Mouse (Mus musculus): ENCODE results near the gene Ost4.
"Not testable (repeated sequence)": the region's sequence is repeated elsewhere in the genome, so short reads cannot be mapped to it uniquely, and the experiment has no call there.

Gene Ost4

GRCm38 (mm10) chr5:30908426-30909299 is 1.1 kb upstream of the Ost4 start:
- no peak for ATAC-seq (ENCODE audit: insufficient number of reproducible peaks, low FRiP score, low TSS enrichment)

- ATAC-seq (ENCODE audit: insufficient number of reproducible peaks, low FRiP score, low TSS enrichment): no peak
Measured at GRCm38 (mm10) chr5:30901860-30902259, 5.7 kb downstream of the Ost4 start.

- ATAC-seq (ENCODE audit: insufficient number of reproducible peaks, low FRiP score, low TSS enrichment): no peak
Measured at GRCm38 (mm10) chr5:30890375-30890774, 17.2 kb downstream of the Ost4 start.

- ATAC-seq (ENCODE audit: insufficient number of reproducible peaks, low FRiP score, low TSS enrichment): peak; percentile 1; the same call in 1 of the 2 replicates
Measured at GRCm38 (mm10) chr5:30889088-30889754, 18.4 kb downstream of the Ost4 start.

GRCm38 (mm10) chr5:30888337-30889087 is 19.1 kb downstream of the Ost4 start, which contains the start of gene Agbl5:
Gene Agbl5 (plus strand): TSS chr5:30888694.
- peak; percentile 46 for ATAC-seq (ENCODE audit: insufficient number of reproducible peaks, low FRiP score, low TSS enrichment)

- ATAC-seq (ENCODE audit: insufficient number of reproducible peaks, low FRiP score, low TSS enrichment): peak; percentile 70
Measured at GRCm38 (mm10) chr5:30887858-30888336, 19.7 kb downstream of the Ost4 start.

- ATAC-seq (ENCODE audit: insufficient number of reproducible peaks, low FRiP score, low TSS enrichment): peak; percentile 64
Measured at GRCm38 (mm10) chr5:30887331-30887761, 20.2 kb downstream of the Ost4 start.

GRCm38 (mm10) chr5:30886731-30887130 is 20.9 kb downstream of the Ost4 start:
- no peak for ATAC-seq (ENCODE audit: insufficient number of reproducible peaks, low FRiP score, low TSS enrichment)

- no peak for ATAC-seq (ENCODE audit: insufficient number of reproducible peaks, low FRiP score, low TSS enrichment)
Measured at GRCm38 (mm10) chr5:30886209-30886608, 21.4 kb downstream of the Ost4 start.

GRCm38 (mm10) chr5:30881839-30882238 is 25.7 kb downstream of the Ost4 start:
- not testable (repeated sequence) for ATAC-seq (ENCODE audit: insufficient number of reproducible peaks, low FRiP score, low TSS enrichment)

- no peak for ATAC-seq (ENCODE audit: insufficient number of reproducible peaks, low FRiP score, low TSS enrichment)
Measured at GRCm38 (mm10) chr5:30879347-30879943, 28.1 kb downstream of the Ost4 start.

GRCm38 (mm10) chr5:30878616-30879015 is 29.0 kb downstream of the Ost4 start:
- ATAC-seq (ENCODE audit: insufficient number of reproducible peaks, low FRiP score, low TSS enrichment): no peak

GRCm38 (mm10) chr5:30874365-30874764 is 33.2 kb downstream of the Ost4 start:
- ATAC-seq (ENCODE audit: insufficient number of reproducible peaks, low FRiP score, low TSS enrichment): no peak

GRCm38 (mm10) chr5:30872574-30872973 is 35.0 kb downstream of the Ost4 start:
- ATAC-seq (ENCODE audit: insufficient number of reproducible peaks, low FRiP score, low TSS enrichment): no peak

GRCm38 (mm10) chr5:30870131-30870406 is 37.5 kb downstream of the Ost4 start:
- ATAC-seq (ENCODE audit: insufficient number of reproducible peaks, low FRiP score, low TSS enrichment): no peak

GRCm38 (mm10) chr5:30869405-30870130 is 38.0 kb downstream of the Ost4 start:
- ATAC-seq (ENCODE audit: insufficient number of reproducible peaks, low FRiP score, low TSS enrichment): peak; percentile 89

- no peak for ATAC-seq (ENCODE audit: insufficient number of reproducible peaks, low FRiP score, low TSS enrichment)
Measured at GRCm38 (mm10) chr5:30868981-30869380, 38.6 kb downstream of the Ost4 start.

GRCm38 (mm10) chr5:30867712-30868111 is 39.9 kb downstream of the Ost4 start, which contains the start of gene Tmem214:
Gene Tmem214 (plus strand): TSS chr5:30868012.
- ATAC-seq (ENCODE audit: insufficient number of reproducible peaks, low FRiP score, low TSS enrichment): no peak

- ATAC-seq (ENCODE audit: insufficient number of reproducible peaks, low FRiP score, low TSS enrichment): no peak
Measured at GRCm38 (mm10) chr5:30866871-30867270, 40.7 kb downstream of the Ost4 start.

- no peak for ATAC-seq (ENCODE audit: insufficient number of reproducible peaks, low FRiP score, low TSS enrichment)
Measured at GRCm38 (mm10) chr5:30864322-30864721, 43.3 kb downstream of the Ost4 start.

All from cerebellum, adult (tissue).